Mouse (Mus musculus) megakaryocyte, embryonic 14.5 days (primary cell): ENCODE measurements around the gene Inava.

Experiments used
- FLI1 ChIP-seq: IDR thresholded peaks from 2 replicates; pipeline ENCODE4 v1.6.1; 2012; ENCODE audit warnings: low read length, inconsistent platforms, mixed read lengths
- GATA1 ChIP-seq: IDR thresholded peaks from 3 replicates; pipeline ENCODE4 v1.6.1; 2012; ENCODE audit warnings: mixed read lengths, low read length, inconsistent platforms, borderline replicate concordance

DNA sequence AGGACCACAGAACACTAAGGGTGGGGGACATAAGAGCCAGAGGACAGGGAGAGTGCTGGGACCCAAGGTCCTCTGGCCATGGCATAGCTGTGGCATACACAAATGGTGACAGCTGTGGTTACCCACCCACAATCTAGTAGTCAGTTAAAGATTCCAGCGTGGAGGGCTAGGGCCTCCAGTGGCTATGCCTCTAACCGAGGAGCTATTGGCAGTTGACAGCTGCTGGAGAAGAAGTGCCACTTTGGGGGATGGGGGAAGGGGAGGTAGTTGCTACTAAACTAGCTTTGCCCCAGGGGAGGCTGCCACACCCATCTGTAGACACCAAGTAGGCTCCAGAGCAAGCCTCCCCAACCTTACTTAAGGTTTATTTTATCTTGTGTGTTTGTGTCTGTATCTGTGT is 19.4 kb upstream of the Inava start:
- TF ChIP-seq GATA1 = no peak
- TF ChIP-seq FLI1 = no peak
